Mouse (Mus musculus): Measurements from ENCODE around the gene Tbc1d22a.

DNA sequence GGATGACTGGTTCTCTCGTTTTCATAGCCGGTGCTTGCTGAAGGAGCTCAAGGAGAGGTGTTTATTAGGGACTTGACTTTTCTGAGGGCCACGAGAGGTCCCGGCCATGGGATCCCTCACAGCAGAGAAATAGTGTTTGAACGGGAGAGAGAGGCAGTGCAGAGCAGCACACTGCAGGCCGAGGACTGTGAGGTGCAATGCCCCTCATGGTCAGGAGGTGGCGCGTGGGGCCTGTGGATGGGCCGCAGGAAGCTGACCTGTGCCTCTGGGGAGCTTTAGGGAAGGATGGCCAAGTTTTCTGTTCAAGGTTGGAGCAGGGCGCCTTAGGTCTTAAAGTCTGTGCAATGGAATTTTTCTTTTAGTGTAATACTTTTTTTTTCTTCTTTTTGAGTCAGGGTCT is 25.5 kb downstream of the Tbc1d22a start:
- TF ChIP-seq CTCF (IDR thresholded peaks at IDR 0.05; ENCODE audit: control insufficient read depth, insufficient read depth, low read length) (peak; percentile 75), POLR2A (IDR thresholded peaks at IDR 0.05; ENCODE audit: borderline replicate concordance, control insufficient read depth, low read depth, low read length) (no peak)

All from bone marrow, adult 2 months (tissue).